Mouse (Mus musculus): ENCODE measurements around the gene Tmem30b. TPM values are rescaled to one million over a fixed set of nuclear protein-coding genes. Genes with fewer than 3 reads are reported as not detected.
"Not testable (repeated sequence)": the region's sequence is repeated elsewhere in the genome, so short reads cannot be mapped to it uniquely, and the experiment has no call there.

Tmem30b gene
- polyA plus RNA-seq, 1 experiment from 2014 or later, result 0.32 TPM

GRCm38 (mm10) chr12:73531889-73532479 is 14.2 kb downstream of the Tmem30b start:
- Histone ChIP-seq H3K4me2 (no peak overlapping the region), H3K4me1 (no peaks in the 10 kb centered on the region; the same call in 1 of the 2 replicates), H3K27ac (replicated peaks) (no peak overlapping the region), H3K36me3 (no peaks in the 10 kb centered on the region), H3K27me3 (replicated peaks) (peaks cover 33% of the 10 kb centered on the region), H3K9ac (no peak overlapping the region), H3K9me3 (no peaks in the 10 kb centered on the region), H3K4me3 (no peak overlapping the region)
- 58% methylated on average over 11 of the region's 11 CpGs for WGBS
- no peak for ATAC-seq (ENCODE audit: extremely low read depth, insufficient number of reproducible peaks, low FRiP score, low TSS enrichment)

GRCm38 (mm10) chr12:73529590-73529989 is 16.6 kb downstream of the Tmem30b start:
- no peaks in the 10 kb centered on the region; the same call in 1 of the 2 replicates for H3K4me1 ChIP-seq
- no peak overlapping the region for H3K4me3 ChIP-seq
- H3K27me3 ChIP-seq (replicated peaks), result peaks cover 32% of the 10 kb centered on the region
- no peak overlapping the region for H3K27ac ChIP-seq (replicated peaks)
- no peak for ATAC-seq (ENCODE audit: extremely low read depth, insufficient number of reproducible peaks, low FRiP score, low TSS enrichment)
- H3K36me3 ChIP-seq, result no peaks in the 10 kb centered on the region
- H3K9me3 ChIP-seq, result no peaks in the 10 kb centered on the region
- H3K9ac ChIP-seq, result no peak overlapping the region
- WGBS, result 76% methylated on average over 11 of the region's 11 CpGs
- H3K4me2 ChIP-seq, result no peak overlapping the region

DNA sequence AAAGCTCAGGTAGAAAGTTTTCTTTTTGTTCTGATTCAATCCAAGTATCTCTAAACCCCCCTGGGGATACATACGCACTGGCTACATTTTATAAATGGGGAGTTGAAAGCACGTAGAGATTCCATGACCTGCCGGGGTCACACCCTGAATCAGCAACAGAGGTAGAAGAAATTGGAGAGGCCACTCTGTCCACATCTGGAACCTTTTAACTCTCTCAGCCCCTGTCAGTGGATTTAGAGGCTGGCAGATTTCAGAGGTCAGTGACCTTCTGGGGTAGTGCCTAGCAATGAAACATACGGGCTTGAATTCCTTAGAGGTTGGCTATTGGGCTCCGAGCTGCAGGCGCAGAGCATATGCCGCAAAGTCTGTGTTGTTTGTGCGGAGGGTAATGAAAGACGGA is 17.1 kb downstream of the Tmem30b start:
- Histone ChIP-seq H3K27me3 (replicated peaks) (peaks cover 32% of the 10 kb centered on the region), H3K4me1 (no peaks in the 10 kb centered on the region; the same call in 1 of the 2 replicates), H3K27ac (replicated peaks) (no peak overlapping the region), H3K4me3 (no peak overlapping the region), H3K9me3 (no peaks in the 10 kb centered on the region), H3K9ac (no peak overlapping the region), H3K36me3 (no peaks in the 10 kb centered on the region), H3K4me2 (no peak overlapping the region)
- ATAC-seq (ENCODE audit: extremely low read depth, insufficient number of reproducible peaks, low FRiP score, low TSS enrichment), result no peak
- 53% methylated on average over 9 of the region's 9 CpGs for WGBS

GRCm38 (mm10) chr12:73528142-73528541 is 18.1 kb downstream of the Tmem30b start:
- not testable (repeated sequence) for H3K4me1 ChIP-seq; H3K4me3 ChIP-seq; H3K27ac ChIP-seq (replicated peaks); H3K9ac ChIP-seq; H3K36me3 ChIP-seq; H3K4me2 ChIP-seq; H3K9me3 ChIP-seq; ATAC-seq (ENCODE audit: extremely low read depth, insufficient number of reproducible peaks, low FRiP score, low TSS enrichment)
- peaks cover 32% of the 10 kb centered on the region for H3K27me3 ChIP-seq (replicated peaks)
- WGBS, result 89% methylated on average over 1 of the region's 1 CpGs

DNA sequence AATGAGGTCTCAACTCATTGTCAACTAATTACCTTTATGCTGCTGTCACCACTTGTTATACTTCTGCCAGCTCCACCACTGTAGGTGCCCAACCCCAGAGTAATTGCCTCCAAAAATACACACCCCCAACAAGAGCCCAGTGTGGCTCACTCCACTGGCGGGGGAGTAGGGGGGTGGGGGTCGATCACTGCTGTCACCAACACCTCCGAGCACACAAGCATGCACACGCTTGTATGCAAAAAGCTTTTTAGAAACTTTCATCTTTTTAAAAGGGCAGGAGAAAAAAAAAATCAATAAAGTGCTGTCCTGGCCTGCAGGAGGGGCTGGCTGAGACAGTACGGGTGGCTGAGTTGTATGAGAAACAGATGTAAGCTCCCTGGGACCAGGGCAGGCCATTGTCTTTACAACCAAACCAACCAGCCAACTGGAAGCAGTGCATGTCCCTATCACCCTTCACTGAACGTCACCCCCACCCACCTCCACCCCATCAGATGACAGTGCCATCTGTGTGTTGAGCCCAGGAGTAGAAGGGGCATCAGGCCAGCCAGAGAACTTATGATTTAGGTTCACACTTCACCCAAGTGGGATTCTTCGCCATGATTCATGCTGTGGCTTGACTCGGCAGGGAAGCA is 20.8 kb downstream of the Tmem30b start:
- Histone ChIP-seq H3K4me3 (no peak overlapping the region), H3K27ac (replicated peaks) (no peak overlapping the region)
- 61% methylated on average over 8 of the region's 8 CpGs for whole genome bisulfite sequencing

GRCm38 (mm10) chr12:73523066-73523465 is 23.1 kb downstream of the Tmem30b start:
- no peak overlapping the region for H3K4me3 ChIP-seq
- H3K27me3 ChIP-seq (replicated peaks), result 0 out of 2 replicates have a peak, but pooled peaks cover 20% of the 10 kb centered on the region
- no peak overlapping the region for H3K9ac ChIP-seq
- ATAC-seq (ENCODE audit: extremely low read depth, insufficient number of reproducible peaks, low FRiP score, low TSS enrichment), result no peak
- H3K4me1 ChIP-seq, result 0 out of 2 replicates have a peak, but pooled peaks cover 4% of the 10 kb centered on the region
- 67% methylated on average over 12 of the region's 12 CpGs for WGBS
- H3K36me3 ChIP-seq, result no peaks in the 10 kb centered on the region
- no peak overlapping the region for H3K27ac ChIP-seq (replicated peaks)
- H3K4me2 ChIP-seq, result no peak overlapping the region
- H3K9me3 ChIP-seq, result no peaks in the 10 kb centered on the region

More for the DNA sequence above, 20.8 kb downstream of the Tmem30b start:
- peaks cover 30% of the 10 kb centered on the region for H3K27me3 ChIP-seq (replicated peaks)
- H3K9ac ChIP-seq, result no peak overlapping the region
- ATAC-seq (ENCODE audit: extremely low read depth, insufficient number of reproducible peaks, low FRiP score, low TSS enrichment), result no peak
- 0 out of 2 replicates have a peak, but pooled peaks cover 4% of the 10 kb centered on the region for H3K4me1 ChIP-seq
- H3K36me3 ChIP-seq, result no peaks in the 10 kb centered on the region
- H3K4me2 ChIP-seq, result no peak overlapping the region
- H3K9me3 ChIP-seq, result no peaks in the 10 kb centered on the region

DNA sequence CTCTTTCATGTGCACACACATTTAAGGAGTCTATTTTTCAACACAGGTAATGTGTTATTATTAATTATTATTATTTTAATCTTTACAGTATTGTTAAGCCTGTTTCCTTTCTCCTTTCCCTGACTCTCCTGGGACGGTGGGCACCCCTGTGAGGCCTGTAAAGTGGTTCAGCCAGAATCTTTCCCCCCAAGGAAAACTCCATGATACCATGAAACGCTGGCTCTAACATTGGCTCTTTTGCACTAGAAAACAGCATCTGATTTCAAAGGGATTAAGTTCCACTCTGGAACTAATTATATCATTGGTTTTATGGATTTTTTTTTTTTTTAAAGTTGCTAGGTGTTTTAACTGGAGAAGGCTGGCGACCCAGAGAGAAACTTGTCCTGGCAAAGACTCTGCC is 24.2 kb downstream of the Tmem30b start:
- 0 out of 2 replicates have a peak, but pooled peaks cover 18% of the 10 kb centered on the region for H3K27me3 ChIP-seq (replicated peaks)
- H3K4me3 ChIP-seq, result no peak overlapping the region
- no peaks in the 10 kb centered on the region for H3K36me3 ChIP-seq
- H3K4me2 ChIP-seq, result no peak overlapping the region
- no peak overlapping the region for H3K27ac ChIP-seq (replicated peaks)
- peaks cover 11% of the 10 kb centered on the region for H3K4me1 ChIP-seq
- no peaks in the 10 kb centered on the region for H3K9me3 ChIP-seq
- ATAC-seq (ENCODE audit: extremely low read depth, insufficient number of reproducible peaks, low FRiP score, low TSS enrichment), result no peak
- no peak overlapping the region for H3K9ac ChIP-seq
- WGBS, result 67% methylated on average over 3 of the region's 3 CpGs

DNA sequence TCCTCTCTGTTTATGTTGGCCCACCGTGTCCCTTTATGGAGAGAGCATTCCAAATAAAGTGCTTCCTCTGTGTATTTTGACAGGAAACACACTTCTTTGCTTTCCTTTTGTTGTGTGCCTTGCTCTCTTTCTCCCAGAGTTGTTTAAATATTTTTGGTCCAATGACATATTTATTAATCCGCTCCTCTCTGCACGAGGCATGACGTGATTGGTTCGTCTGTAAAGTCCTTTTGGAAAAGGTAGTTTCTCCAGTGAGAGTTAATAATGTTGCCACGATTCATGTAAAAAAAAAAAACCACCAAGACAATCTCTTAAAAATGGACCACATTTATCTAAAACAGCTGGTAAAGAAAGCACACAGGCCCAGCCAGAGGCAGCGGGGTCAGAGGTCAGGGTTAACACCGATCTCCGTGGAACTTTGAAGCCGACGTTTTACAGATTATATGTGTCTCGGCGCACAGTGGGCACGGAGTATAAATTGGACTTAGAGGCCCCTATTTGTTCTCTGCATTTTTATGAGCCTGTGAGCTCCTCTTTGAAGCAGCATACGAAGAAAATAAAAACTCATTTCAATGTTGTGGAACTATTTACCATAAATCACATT is 24.9 kb downstream of the Tmem30b start:
- H3K4me1 ChIP-seq, result peaks cover 13% of the 10 kb centered on the region
- H3K4me3 ChIP-seq, result no peak overlapping the region
- H3K36me3 ChIP-seq, result no peaks in the 10 kb centered on the region
- 0 out of 2 replicates have a peak, but pooled peaks cover 15% of the 10 kb centered on the region for H3K27me3 ChIP-seq (replicated peaks)
- peak overlapping the region; percentile 18 for H3K4me2 ChIP-seq
- H3K27ac ChIP-seq (replicated peaks), result no peak overlapping the region
- no peak for ATAC-seq (ENCODE audit: extremely low read depth, insufficient number of reproducible peaks, low FRiP score, low TSS enrichment)
- H3K9ac ChIP-seq, result no peak overlapping the region
- 54% methylated on average over 15 of the region's 15 CpGs for WGBS
- no peaks in the 10 kb centered on the region for H3K9me3 ChIP-seq

DNA sequence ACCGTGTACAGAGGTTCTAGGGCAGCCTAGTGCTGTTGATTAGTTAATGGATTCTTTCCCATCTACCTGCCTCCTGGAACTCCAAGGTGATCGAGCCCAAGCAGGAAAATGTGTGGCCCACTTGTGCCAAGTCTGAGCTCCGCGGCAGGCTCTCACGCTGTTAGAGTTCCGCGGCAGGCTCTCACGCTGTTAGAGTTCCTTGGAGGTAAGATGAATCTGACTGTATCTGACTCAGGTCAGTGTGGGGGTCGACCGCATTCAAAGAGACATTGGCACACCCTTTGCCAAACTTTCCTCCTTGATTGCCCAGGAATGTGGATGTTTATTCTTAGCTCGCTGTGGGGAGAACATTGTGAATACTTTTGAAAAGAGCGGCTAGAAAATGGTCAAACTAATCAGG is 28.4 kb downstream of the Tmem30b start:
- no peak overlapping the region for H3K9ac ChIP-seq
- H3K9me3 ChIP-seq, result no peaks in the 10 kb centered on the region
- H3K4me3 ChIP-seq, result no peak overlapping the region
- H3K4me1 ChIP-seq, result peaks cover 8% of the 10 kb centered on the region
- H3K36me3 ChIP-seq, result no peaks in the 10 kb centered on the region
- H3K27me3 ChIP-seq (replicated peaks), result 0 out of 2 replicates have a peak, but pooled peaks cover 8% of the 10 kb centered on the region
- WGBS, result 52% methylated on average over 12 of the region's 12 CpGs
- H3K4me2 ChIP-seq, result peak overlapping the region; percentile 59
- no peak overlapping the region for H3K27ac ChIP-seq (replicated peaks)
- ATAC-seq (ENCODE audit: extremely low read depth, insufficient number of reproducible peaks, low FRiP score, low TSS enrichment), result no peak

- 35% methylated on average over 15 of the region's 15 CpGs for WGBS
- peak overlapping the region; percentile 59 for H3K4me2 ChIP-seq
- peaks cover 8% of the 10 kb centered on the region for H3K4me1 ChIP-seq
- H3K27ac ChIP-seq (replicated peaks), result no peak overlapping the region
- H3K9me3 ChIP-seq, result no peaks in the 10 kb centered on the region
- H3K4me3 ChIP-seq, result peak overlapping the region; percentile 27
- 0 out of 2 replicates have a peak overlapping the region, but pooled peaks have one; percentile 6 for H3K9ac ChIP-seq
- no peaks in the 10 kb centered on the region for H3K36me3 ChIP-seq
- no peak for ATAC-seq (ENCODE audit: extremely low read depth, insufficient number of reproducible peaks, low FRiP score, low TSS enrichment)
- 0 out of 2 replicates have a peak, but pooled peaks cover 8% of the 10 kb centered on the region for H3K27me3 ChIP-seq (replicated peaks)
Measured at GRCm38 (mm10) chr12:73517022-73517709, 29.0 kb downstream of the Tmem30b start.

GRCm38 (mm10) chr12:73516516-73516915 is 29.7 kb downstream of the Tmem30b start:
- no peak for ATAC-seq (ENCODE audit: extremely low read depth, insufficient number of reproducible peaks, low FRiP score, low TSS enrichment)
- H3K9ac ChIP-seq, result no peak overlapping the region
- H3K27ac ChIP-seq (replicated peaks), result no peak overlapping the region
- WGBS, result 81% methylated on average over 8 of the region's 8 CpGs
- H3K4me3 ChIP-seq, result no peak overlapping the region
- H3K4me2 ChIP-seq, result no peak overlapping the region
- H3K9me3 ChIP-seq, result no peaks in the 10 kb centered on the region
- 0 out of 2 replicates have a peak, but pooled peaks cover 8% of the 10 kb centered on the region for H3K27me3 ChIP-seq (replicated peaks)
- H3K4me1 ChIP-seq, result peaks cover 8% of the 10 kb centered on the region
- H3K36me3 ChIP-seq, result no peaks in the 10 kb centered on the region
